ENCODE assay signal across 13 mouse cellular contexts in the genomic region with DNA sequence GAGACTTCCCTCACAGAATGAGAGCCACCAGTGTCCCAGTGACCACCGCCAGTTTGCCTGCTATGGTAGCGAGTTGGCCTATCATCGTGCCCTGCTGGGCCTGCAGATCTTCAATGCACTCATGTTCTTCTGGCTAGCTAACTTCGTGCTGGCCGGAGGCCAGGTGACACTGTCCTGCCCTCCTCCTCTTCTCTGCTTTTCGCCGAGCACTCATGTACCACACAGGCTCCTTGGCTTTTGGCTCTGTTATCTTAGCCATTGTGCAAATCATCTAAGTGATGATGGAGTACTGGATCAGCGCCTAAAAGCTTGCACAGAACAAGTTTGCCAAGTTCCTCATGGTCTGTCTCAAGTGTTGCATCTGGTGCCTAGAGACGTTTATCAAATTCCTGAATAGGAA.
DNase-seq lines count a peak whose midpoint lies in the region; ATAC-seq lines count a peak whose summit lies in the region.
"Had no signal": no experiment of that assay in that cellular context is flagged by ENCODE, and none has a peak within 500 bp of the region (broad histone marks: within the 10 kb centered on the region; RNA-seq: fewer than 3 reads in every experiment).

No protein-coding gene starts in this region.

- ATAC-seq in activated CD4-positive, CD25-positive, alpha-beta regulatory T cell, adult 4 months = no peak
- ATAC-seq: intestine, embryonic 16.5 days; Patski had no signal

- DNase-seq in cerebellum, postnatal 25 days = peak; percentile 4 to 5
- DNase-seq in cerebellum, adult 8-10 months = no peak
- DNase-seq in kidney, postnatal 4 days = peak; percentile 5 to 6
- DNase-seq in kidney, adult 18-20 months = no peak
- DNase-seq in heart, postnatal 25 days (ENCODE audit: low spot score) = peak; percentile 1
- DNase-seq in ovary, postnatal 36 days (ENCODE audit: low spot score) = peak; percentile 18
- no peak for DNase-seq in spleen, adult 18-20 months
- DNase-seq: layer of hippocampus, postnatal 36 days; midbrain, embryonic 14.5 days; thymus, postnatal 4 days had no signal

- intact Hi-C loops in heart, postnatal 25 days (cut with DNase I) = no loop called here

Comparison
In these comparisons a context has a peak if more than half of its experiments do, and no peak if none do; other contexts are left out.
1. DNase-seq: peak in cerebellum, postnatal 25 days (2 of 2), kidney, postnatal 4 days (2 of 2), heart, postnatal 25 days (single experiment) and ovary, postnatal 36 days (single experiment); none in cerebellum, adult 8-10 months (single experiment), kidney, adult 18-20 months (single experiment) and spleen, adult 18-20 months (0 of 2).